Mouse (Mus musculus): ENCODE data around the gene Krtap12-1. TPM values are rescaled to one million over a fixed set of nuclear protein-coding genes. Genes with fewer than 3 reads are reported as not detected.
A peak's percentile ranks its signal among the peaks of the same experiment; 100 is the strongest.
"Not testable (repeated sequence)": the region's sequence is repeated elsewhere in the genome, so short reads cannot be mapped to it uniquely, and the experiment has no call there.

Krtap12-1 gene
- polyA plus RNA-seq, 1 experiment from 2014 or later = not detected

- DNase-seq (ENCODE audit: low spot score) = peak; percentile 29
- Histone ChIP-seq H3K36me3 (replicated peaks; ENCODE audit: control insufficient read depth, insufficient read depth, low read depth, low read length) (no peaks in the 10 kb centered on the region), H3K9me3 (replicated peaks; ENCODE audit: control insufficient read depth, low read length) (no peaks in the 10 kb centered on the region), H3K4me1 (ENCODE audit: control insufficient read depth, insufficient read depth, low read length) (peaks cover 2% of the 10 kb centered on the region), H3K4me2 (ENCODE audit: low read depth, low read length) (no peak overlapping the region), H3K27me3 (ENCODE audit: control insufficient read depth, insufficient read depth, low read length) (peaks cover 25% of the 10 kb centered on the region), H3K4me3 (ENCODE audit: low read depth, low read length) (no peak overlapping the region), H3K9ac (replicated peaks; ENCODE audit: low read length) (no peak overlapping the region), H3K27ac (replicated peaks; ENCODE audit: low read depth, low read length) (no peak overlapping the region)
- 18% methylated on average over 10 of the region's 10 CpGs for WGBS
- ATAC-seq (replicated peaks; ENCODE audit: insufficient number of reproducible peaks, low FRiP score, low TSS enrichment, low read depth) = no peak
These were observed 33.4 kb upstream of the Krtap12-1 start for GRCm38 (mm10) chr10:77687021-77687420.

- not testable (repeated sequence) for H3K4me1 ChIP-seq (ENCODE audit: control insufficient read depth, insufficient read depth, low read length); H3K36me3 ChIP-seq (replicated peaks; ENCODE audit: control insufficient read depth, insufficient read depth, low read depth, low read length); H3K27ac ChIP-seq (replicated peaks; ENCODE audit: low read depth, low read length); H3K9me3 ChIP-seq (replicated peaks; ENCODE audit: control insufficient read depth, low read length); DNase-seq (ENCODE audit: low spot score); H3K9ac ChIP-seq (replicated peaks; ENCODE audit: low read length); H3K4me2 ChIP-seq (ENCODE audit: low read depth, low read length); H3K4me3 ChIP-seq (ENCODE audit: low read depth, low read length); ATAC-seq (replicated peaks; ENCODE audit: insufficient number of reproducible peaks, low FRiP score, low TSS enrichment, low read depth)
- 77% methylated on average over 3 of the region's 3 CpGs for WGBS
- H3K27me3 ChIP-seq (ENCODE audit: control insufficient read depth, insufficient read depth, low read length) = peaks cover 25% of the 10 kb centered on the region
These were observed 30.0 kb upstream of the Krtap12-1 start, which contains the start of gene Gm19402 for GRCm38 (mm10) chr10:77690356-77690807. Gene Gm19402, minus strand, starts transcription at chr10:77690757.

GRCm38 (mm10) chr10:77697133-77697532, 23.3 kb upstream of the Krtap12-1 start, which contains the start of gene Gm9508:
Gene Gm9508, minus strand, starts transcription at chr10:77697233.
- Histone ChIP-seq H3K4me2 (ENCODE audit: low read depth, low read length) (no peak within 1 kb of the TSS), H3K9ac (replicated peaks; ENCODE audit: low read length) (no peak within 1 kb of the TSS), H3K27me3 (ENCODE audit: control insufficient read depth, insufficient read depth, low read length) (no peaks in the 10 kb centered on the region), H3K27ac (replicated peaks; ENCODE audit: low read depth, low read length) (no peak within 1 kb of the TSS), H3K4me3 (ENCODE audit: low read depth, low read length) (no peak within 1 kb of the TSS), H3K36me3 (replicated peaks; ENCODE audit: control insufficient read depth, insufficient read depth, low read depth, low read length) (no peaks in the 10 kb centered on the region), H3K4me1 (ENCODE audit: control insufficient read depth, insufficient read depth, low read length) (no peaks in the 10 kb centered on the region), H3K9me3 (replicated peaks; ENCODE audit: control insufficient read depth, low read length) (no peaks in the 10 kb centered on the region)
- 35% methylated on average over 4 of the region's 4 CpGs for WGBS
- ATAC-seq (replicated peaks; ENCODE audit: insufficient number of reproducible peaks, low FRiP score, low TSS enrichment, low read depth) = no peak
- DNase-seq (ENCODE audit: low spot score) = no peak

- H3K4me1 ChIP-seq (ENCODE audit: control insufficient read depth, insufficient read depth, low read length) = no peaks in the 10 kb centered on the region
- DNase-seq (ENCODE audit: low spot score) (no peak), ATAC-seq (replicated peaks; ENCODE audit: insufficient number of reproducible peaks, low FRiP score, low TSS enrichment, low read depth) (no peak)
- H3K27ac ChIP-seq (replicated peaks; ENCODE audit: low read depth, low read length) = no peak within 1 kb of the TSS
- 91% methylated on average over 1 of the region's 1 CpGs for WGBS
- H3K4me2 ChIP-seq (ENCODE audit: low read depth, low read length) = no peak within 1 kb of the TSS
- no peaks in the 10 kb centered on the region for H3K36me3 ChIP-seq (replicated peaks; ENCODE audit: control insufficient read depth, insufficient read depth, low read depth, low read length)
- H3K9me3 ChIP-seq (replicated peaks; ENCODE audit: control insufficient read depth, low read length) = no peaks in the 10 kb centered on the region
- no peak within 1 kb of the TSS for H3K9ac ChIP-seq (replicated peaks; ENCODE audit: low read length)
- no peak within 1 kb of the TSS for H3K4me3 ChIP-seq (ENCODE audit: low read depth, low read length)
- H3K27me3 ChIP-seq (ENCODE audit: control insufficient read depth, insufficient read depth, low read length) = no peaks in the 10 kb centered on the region
These were observed 14.1 kb upstream of the Krtap12-1 start, which contains the start of gene Gm10272 for GRCm38 (mm10) chr10:77706326-77706725. Gene Gm10272, plus strand, starts transcription at chr10:77706626.

GRCm38 (mm10) chr10:77709831-77710230, 10.6 kb upstream of the Krtap12-1 start:
- H3K9me3 ChIP-seq (replicated peaks; ENCODE audit: control insufficient read depth, low read length) = no peaks in the 10 kb centered on the region
- DNase-seq (ENCODE audit: low spot score) (no peak), ATAC-seq (replicated peaks; ENCODE audit: insufficient number of reproducible peaks, low FRiP score, low TSS enrichment, low read depth) (no peak)
- no peak overlapping the region for H3K27ac ChIP-seq (replicated peaks; ENCODE audit: low read depth, low read length)
- H3K27me3 ChIP-seq (ENCODE audit: control insufficient read depth, insufficient read depth, low read length) = no peaks in the 10 kb centered on the region
- H3K4me1 ChIP-seq (ENCODE audit: control insufficient read depth, insufficient read depth, low read length) = no peaks in the 10 kb centered on the region
- no peak overlapping the region for H3K4me3 ChIP-seq (ENCODE audit: low read depth, low read length)
- H3K36me3 ChIP-seq (replicated peaks; ENCODE audit: control insufficient read depth, insufficient read depth, low read depth, low read length) = no peaks in the 10 kb centered on the region
- H3K9ac ChIP-seq (replicated peaks; ENCODE audit: low read length) = no peak overlapping the region
- H3K4me2 ChIP-seq (ENCODE audit: low read depth, low read length) = no peak overlapping the region
- WGBS = 78% methylated on average over 3 of the region's 3 CpGs

GRCm38 (mm10) chr10:77711157-77711556, 9.2 kb upstream of the Krtap12-1 start, which contains the start of gene Gm10024:
Gene Gm10024, plus strand, starts transcription at chr10:77711457.
- H3K9me3 ChIP-seq (replicated peaks; ENCODE audit: control insufficient read depth, low read length); H3K4me3 ChIP-seq (ENCODE audit: low read depth, low read length); ATAC-seq (replicated peaks; ENCODE audit: insufficient number of reproducible peaks, low FRiP score, low TSS enrichment, low read depth); H3K4me1 ChIP-seq (ENCODE audit: control insufficient read depth, insufficient read depth, low read length); H3K27me3 ChIP-seq (ENCODE audit: control insufficient read depth, insufficient read depth, low read length); DNase-seq (ENCODE audit: low spot score); H3K4me2 ChIP-seq (ENCODE audit: low read depth, low read length); H3K36me3 ChIP-seq (replicated peaks; ENCODE audit: control insufficient read depth, insufficient read depth, low read depth, low read length); H3K9ac ChIP-seq (replicated peaks; ENCODE audit: low read length); H3K27ac ChIP-seq (replicated peaks; ENCODE audit: low read depth, low read length): not testable (repeated sequence)

- Histone ChIP-seq H3K9me3 (replicated peaks; ENCODE audit: control insufficient read depth, low read length) (no peaks in the 10 kb centered on the region), H3K4me1 (ENCODE audit: control insufficient read depth, insufficient read depth, low read length) (no peaks in the 10 kb centered on the region), H3K27me3 (ENCODE audit: control insufficient read depth, insufficient read depth, low read length) (no peaks in the 10 kb centered on the region), H3K4me3 (ENCODE audit: low read depth, low read length) (no peak overlapping the region), H3K4me2 (ENCODE audit: low read depth, low read length) (no peak overlapping the region), H3K36me3 (replicated peaks; ENCODE audit: control insufficient read depth, insufficient read depth, low read depth, low read length) (no peaks in the 10 kb centered on the region), H3K27ac (replicated peaks; ENCODE audit: low read depth, low read length) (no peak overlapping the region), H3K9ac (replicated peaks; ENCODE audit: low read length) (no peak overlapping the region)
- ATAC-seq (replicated peaks; ENCODE audit: insufficient number of reproducible peaks, low FRiP score, low TSS enrichment, low read depth) (no peak), DNase-seq (ENCODE audit: low spot score) (no peak)
- 57% methylated on average over 4 of the region's 4 CpGs for WGBS
These were observed 6.7 kb upstream of the Krtap12-1 start for GRCm38 (mm10) chr10:77713734-77714133.

- no peaks in the 10 kb centered on the region for H3K9me3 ChIP-seq (replicated peaks; ENCODE audit: control insufficient read depth, low read length)
- no peak within 1 kb of the TSS for H3K4me3 ChIP-seq (ENCODE audit: low read depth, low read length)
- DNase-seq (ENCODE audit: low spot score) = no peak
- H3K36me3 ChIP-seq (replicated peaks; ENCODE audit: control insufficient read depth, insufficient read depth, low read depth, low read length) = no peaks in the 10 kb centered on the region
- H3K4me2 ChIP-seq (ENCODE audit: low read depth, low read length) = no peak within 1 kb of the TSS
- no peak within 1 kb of the TSS for H3K9ac ChIP-seq (replicated peaks; ENCODE audit: low read length)
- no peaks in the 10 kb centered on the region for H3K4me1 ChIP-seq (ENCODE audit: control insufficient read depth, insufficient read depth, low read length)
- no peak for ATAC-seq (replicated peaks; ENCODE audit: insufficient number of reproducible peaks, low FRiP score, low TSS enrichment, low read depth)
- H3K27me3 ChIP-seq (ENCODE audit: control insufficient read depth, insufficient read depth, low read length) = no peaks in the 10 kb centered on the region
- WGBS = 93% methylated on average over 1 of the region's 1 CpGs
- no peak within 1 kb of the TSS for H3K27ac ChIP-seq (replicated peaks; ENCODE audit: low read depth, low read length)
These were observed 4.9 kb upstream of the Krtap12-1 start, which contains the start of gene Gm10142 for GRCm38 (mm10) chr10:77715507-77715906. Gene Gm10142, plus strand, starts transcription at chr10:77715807.

Measured in embryonic facial prominence, embryonic 11.5 days (tissue).